Mouse (Mus musculus) cerebellum, postnatal 4 days (tissue): ENCODE data around the gene Slco2b1.
A peak's percentile ranks its signal among the peaks of the same experiment; 100 is the strongest.

Experiments
- DNase-seq, 2 experiments: peaks; one replicate each; pipeline ENCODE4 v3.0.0; 2022; ENCODE audit warnings: low spot score in 2 of 2, mixed read lengths in 1 of 2

The Slco2b1 gene

DNA sequence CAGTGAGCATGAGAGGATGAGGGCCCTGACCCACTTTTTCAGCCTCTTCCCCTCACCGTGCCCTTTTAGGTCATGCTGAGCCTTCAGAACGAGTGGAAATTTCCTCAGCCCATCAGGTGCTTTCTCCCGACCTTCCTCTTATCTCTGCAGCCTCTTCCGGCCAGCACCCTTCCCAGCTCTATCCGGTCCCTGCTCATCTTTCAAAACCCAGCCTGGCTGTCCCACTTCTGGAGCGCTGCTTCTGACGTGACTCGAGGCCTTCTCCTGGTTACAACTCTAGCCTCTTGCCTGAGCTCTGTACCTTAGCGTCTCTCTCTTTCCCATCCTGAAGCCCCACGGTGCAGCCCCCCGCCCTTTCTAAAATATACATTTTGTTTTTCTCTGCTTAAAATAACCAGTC, 56.9 kb downstream of the Slco2b1 start:
- no peak for DNase-seq

DNA sequence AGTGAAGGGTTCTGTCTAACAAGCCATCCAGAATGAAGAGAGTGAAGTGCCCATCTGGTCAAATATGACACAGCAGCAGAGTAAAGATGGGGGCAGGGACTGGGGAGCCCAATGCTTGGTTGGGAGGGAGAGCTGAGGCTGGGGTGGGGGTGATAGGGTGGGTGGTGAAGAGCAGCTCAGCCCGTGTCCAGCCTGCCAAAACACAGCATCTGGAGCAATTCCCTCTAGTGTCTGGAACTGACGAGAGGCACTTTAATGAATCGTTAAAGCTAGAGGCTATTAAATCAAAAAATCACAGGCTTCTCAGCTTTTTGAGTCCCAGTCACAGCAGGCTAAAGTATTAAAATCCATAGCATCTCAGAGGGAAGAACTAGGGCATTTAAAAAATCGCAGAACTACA, 61.6 kb downstream of the Slco2b1 start:
- no peak for DNase-seq

DNA sequence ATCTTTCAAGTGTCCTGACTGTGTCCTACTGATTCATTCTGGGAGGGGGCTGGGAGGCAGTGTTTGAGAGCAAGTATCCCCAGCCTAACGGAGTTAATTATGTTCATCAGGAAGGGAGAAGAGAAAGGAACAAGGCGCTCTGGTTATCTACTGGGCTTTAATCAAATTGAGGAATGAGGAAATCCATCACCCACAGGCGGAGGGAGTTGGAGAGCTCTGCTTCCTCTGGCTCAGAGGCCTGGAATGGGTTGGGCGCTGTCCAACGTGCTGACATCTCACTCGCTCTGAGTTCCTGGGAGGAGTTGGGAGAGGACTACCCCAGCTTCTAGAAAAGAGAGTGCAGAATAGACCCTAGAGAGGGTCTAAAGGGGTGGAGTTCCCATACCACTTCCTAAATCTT, 62.5 kb downstream of the Slco2b1 start:
- DNase-seq, result peak in 1 of 2 experiments; percentile 38

DNA sequence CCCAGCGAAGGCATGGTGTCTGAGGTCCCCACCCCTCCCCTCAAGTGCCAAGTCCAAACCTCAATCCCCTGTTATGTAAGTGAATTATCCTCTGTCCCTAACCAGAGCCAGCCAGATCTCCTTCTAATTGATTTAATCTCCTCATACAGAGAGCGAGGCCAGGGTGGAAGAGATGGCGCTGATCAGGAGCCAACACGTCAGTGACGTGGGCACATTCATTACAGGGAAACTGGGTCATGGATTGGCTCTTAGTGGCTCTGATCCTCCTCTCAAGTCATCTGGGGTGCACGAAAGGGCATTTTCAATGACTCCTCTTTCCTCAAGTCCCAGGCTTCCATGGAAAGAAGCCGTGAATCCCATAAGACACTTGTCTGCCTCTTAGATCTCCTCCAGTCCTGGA, 66.4 kb downstream of the Slco2b1 start:
- no peak for DNase-seq

GRCm38 (mm10) chr7:99642078-99642477, 69.1 kb downstream of the Slco2b1 start:
- DNase-seq, result no peak

DNA sequence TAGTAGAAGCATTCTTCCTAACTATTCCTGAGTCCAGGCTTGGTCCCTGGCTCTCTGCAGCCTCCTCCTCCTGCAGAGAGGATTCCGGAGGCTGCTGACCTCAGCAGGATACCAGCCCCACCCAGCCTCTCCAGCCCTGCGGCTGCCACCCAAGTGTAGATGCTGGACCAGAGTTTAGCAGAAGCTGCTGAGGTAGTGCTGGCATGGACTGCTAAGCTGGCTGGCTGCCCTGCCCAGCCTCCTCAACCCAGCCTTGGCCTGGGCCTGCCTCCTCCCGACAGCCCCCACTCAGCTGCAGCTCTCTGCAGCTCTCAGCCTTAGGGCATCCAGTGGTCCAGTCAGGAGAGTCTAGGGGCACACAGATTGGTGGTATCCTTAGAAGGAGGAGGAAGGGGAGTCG, 69.9 kb downstream of the Slco2b1 start:
- DNase-seq, result peak in 1 of 2 experiments; percentile 55

DNA sequence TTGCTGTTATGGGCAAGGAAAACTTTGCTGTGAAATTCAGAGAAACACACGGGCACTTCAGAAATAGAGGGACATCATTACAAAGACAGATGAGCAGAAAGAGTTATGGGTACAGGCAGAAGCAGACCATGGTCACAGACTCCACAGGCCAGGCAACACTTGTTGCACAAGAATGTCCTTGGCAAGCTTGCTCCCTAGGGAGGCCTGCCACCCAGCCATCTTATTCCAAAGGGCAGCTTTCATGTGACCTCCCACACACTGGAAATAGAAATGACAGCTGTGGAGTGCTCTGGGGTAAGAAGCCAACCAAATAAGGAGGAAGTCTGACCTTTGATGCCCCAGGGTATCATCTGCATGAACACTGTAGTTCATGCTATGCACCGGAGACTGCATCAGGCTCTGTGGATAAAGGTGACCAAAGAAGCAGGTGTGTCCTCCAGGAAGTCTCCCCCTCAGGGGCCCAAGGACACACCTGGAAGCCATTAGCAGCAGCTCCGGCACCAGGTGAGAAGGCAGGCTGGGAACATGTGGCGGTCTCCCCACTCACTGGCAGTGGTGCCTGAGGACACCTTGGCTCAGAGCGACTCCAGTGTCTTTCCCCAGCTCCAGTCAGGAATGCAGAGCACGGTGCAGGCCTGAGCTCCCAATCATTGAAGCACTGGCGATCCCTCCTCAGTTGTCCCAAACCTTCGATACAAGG, 77.0 kb downstream of the Slco2b1 start:
- DNase-seq, result no peak

GRCm38 (mm10) chr7:99632286-99632685, 78.9 kb downstream of the Slco2b1 start:
- DNase-seq, result no peak

DNA sequence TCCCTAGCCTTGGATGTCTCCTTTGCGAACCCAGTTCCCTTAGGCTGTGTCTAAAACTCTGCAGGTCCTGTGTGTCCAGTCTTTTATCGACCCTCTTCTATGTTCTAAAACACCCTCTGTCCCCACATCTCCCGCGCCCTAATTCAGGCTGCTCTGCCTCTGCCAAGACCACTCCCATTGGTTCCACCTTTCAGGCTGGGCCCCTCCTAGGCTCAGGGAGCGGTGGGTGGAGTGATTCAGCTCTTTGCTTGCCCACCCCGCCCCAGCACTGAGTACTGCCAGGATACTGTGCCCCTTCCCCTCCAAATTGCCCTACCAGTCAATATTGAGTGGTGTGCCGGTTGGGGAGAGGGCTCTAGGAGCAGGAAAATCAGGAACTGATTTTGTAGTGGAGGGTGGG, 83.8 kb downstream of the Slco2b1 start:
- DNase-seq, result no peak

DNA sequence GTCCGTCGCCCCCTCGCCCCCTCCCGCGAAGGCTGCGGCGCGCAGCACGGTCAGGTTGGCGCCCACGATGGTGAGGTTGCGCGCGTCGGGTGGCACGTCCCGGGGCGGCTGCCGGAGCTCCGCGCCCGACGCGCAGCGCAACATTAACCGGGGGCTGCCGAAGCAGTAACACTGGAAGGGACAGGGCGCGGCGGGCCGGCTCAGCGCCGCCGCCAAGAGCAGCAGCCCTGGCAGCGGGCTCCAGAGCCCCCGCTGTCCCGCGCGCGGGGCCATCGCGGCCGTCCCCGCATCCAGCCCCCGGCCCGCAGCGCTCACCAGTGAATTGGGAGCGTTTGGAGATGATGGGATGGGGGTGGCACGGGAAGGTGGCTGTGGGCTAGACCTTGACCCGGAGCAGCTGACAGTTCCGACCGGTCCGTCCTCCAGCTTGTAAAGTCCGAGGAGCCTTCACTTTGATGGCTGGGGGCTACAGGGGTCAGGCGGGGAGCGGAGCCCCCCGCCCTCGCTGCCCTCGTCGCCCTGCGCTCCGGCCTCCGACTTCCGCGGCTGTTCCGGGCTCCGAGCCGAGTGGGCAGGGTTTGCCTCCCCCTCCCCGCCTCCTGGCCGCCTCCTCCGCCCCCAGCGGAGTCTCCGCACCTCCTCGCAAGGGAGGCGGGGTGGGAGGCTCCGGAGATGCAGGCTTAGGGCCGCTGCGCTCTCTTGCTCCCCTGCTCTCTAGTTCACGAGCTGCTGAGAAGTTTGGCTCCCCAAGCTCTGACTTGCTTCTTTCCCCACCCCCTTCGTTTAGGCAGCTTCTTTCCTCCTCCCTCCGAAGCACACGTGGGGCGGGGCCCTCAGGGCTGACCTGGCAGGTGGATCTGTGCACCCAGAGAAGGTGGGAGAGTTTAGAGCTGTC, 84.5 kb downstream of the Slco2b1 start, which contains the start of gene Tpbgl:
TSS of gene Tpbgl (minus strand) at position 728 of the 895 bp plus-strand sequence.
- DNase-seq, result peak in 1 of 2 experiments; percentile 40

DNA sequence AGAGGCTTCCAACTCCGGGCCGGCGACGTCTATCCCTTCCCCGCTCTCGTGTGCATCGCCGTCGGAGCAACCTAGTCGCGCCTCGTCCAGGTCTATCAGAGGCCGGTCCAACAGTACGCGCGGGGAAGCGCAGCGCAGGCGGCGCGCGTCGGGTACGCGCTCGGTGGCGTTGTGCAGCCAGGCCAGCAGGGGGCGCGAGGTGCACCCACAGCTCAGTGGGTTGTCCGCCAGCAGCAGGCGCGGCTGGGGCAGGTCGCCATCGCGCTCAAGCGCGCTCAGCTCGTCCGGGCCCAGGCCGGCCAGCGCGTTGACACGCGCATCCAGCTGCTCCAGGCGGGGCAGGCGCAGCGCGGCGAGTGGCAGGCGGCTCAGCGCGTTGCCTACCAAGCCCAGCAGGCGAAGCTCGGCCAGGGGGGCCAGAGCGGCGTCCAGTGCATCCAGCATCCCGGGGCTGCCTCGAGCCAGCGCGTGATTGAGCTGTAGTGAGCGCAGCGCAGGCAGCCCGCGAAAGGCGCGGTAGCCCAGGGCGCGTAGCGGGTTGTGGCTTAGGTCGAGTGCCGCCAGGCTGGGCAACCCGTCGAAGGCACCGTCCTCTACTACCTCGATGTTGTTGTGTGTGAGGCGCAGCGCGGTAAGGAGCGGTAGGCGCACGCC, 85.3 kb downstream of the Slco2b1 start:
- DNase-seq, result peak; percentile 82 to 88

GRCm38 (mm10) chr7:99618860-99619259, 92.3 kb downstream of the Slco2b1 start:
- peak in 1 of 2 experiments; percentile 38 for DNase-seq

DNA sequence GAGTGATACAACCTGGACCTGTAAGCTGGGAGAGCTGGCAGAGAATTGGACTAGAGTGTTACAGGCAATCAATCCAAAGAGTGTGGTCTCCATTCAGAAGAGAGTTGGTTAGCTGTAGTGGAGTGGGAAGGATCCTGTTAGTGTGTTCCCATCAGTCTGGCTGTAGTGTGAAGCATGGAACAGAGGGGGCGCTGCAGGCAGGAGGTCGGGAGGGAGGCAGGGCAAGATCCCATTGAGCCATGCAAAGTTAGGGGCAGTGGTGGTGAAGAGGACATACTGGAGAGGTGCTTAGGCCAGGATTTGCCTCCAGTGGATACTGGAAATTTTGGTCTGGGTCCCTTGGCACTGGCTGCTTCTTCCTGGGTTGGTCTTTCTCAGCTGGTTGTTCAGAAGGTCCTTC, 92.9 kb downstream of the Slco2b1 start:
- no peak for DNase-seq
